Mouse (Mus musculus): ENCODE measurements around the gene Bdh2. TPM values are rescaled to one million over a fixed set of nuclear protein-coding genes. Genes with fewer than 3 reads are reported as not detected.

The Bdh2 gene
- 1 to 10 TPM; 1.7 to 1.9 TPM for total RNA-seq (2021)

- peak; percentile 73 to 80 for DNase-seq (ENCODE audit: extremely low spot score in 1 of 2, low spot score in 2 of 2)
- intact Hi-C loops (cut with DNase I): loop anchor here (10.0 kb wide), 2 partner anchors 304 to 574 kb away; no protein-coding TSS in a partner anchor
These were observed at the start of gene Bdh2 for GRCm38 (mm10) chr3:135280669-135281415. Bdh2 (plus strand) TSS chr3:135281221.

- no peak for DNase-seq (ENCODE audit: extremely low spot score in 1 of 2, low spot score in 2 of 2)
- intact Hi-C loops (cut with DNase I): no loop called here
These were observed 49.0 kb upstream of the Bdh2 start for GRCm38 (mm10) chr3:135232058-135232457.

GRCm38 (mm10) chr3:135232462-135232861, 48.6 kb upstream of the Bdh2 start:
- intact Hi-C loops (cut with DNase I): no loop called here
- DNase-seq (ENCODE audit: extremely low spot score in 1 of 2, low spot score in 2 of 2): no peak

GRCm38 (mm10) chr3:135245733-135246132, 35.3 kb upstream of the Bdh2 start:
- intact Hi-C loops (cut with DNase I): no loop called here
- DNase-seq (ENCODE audit: extremely low spot score in 1 of 2, low spot score in 2 of 2): no peak

- intact Hi-C loops (cut with DNase I): no loop called here
- DNase-seq (ENCODE audit: extremely low spot score in 1 of 2, low spot score in 2 of 2): no peak
These were observed 34.2 kb upstream of the Bdh2 start for GRCm38 (mm10) chr3:135246828-135247227.

GRCm38 (mm10) chr3:135249104-135249503, 31.9 kb upstream of the Bdh2 start:
- intact Hi-C loops (cut with DNase I): no loop called here

GRCm38 (mm10) chr3:135251825-135252224, 29.2 kb upstream of the Bdh2 start:
- intact Hi-C loops (cut with DNase I): no loop called here
- DNase-seq (ENCODE audit: extremely low spot score in 1 of 2, low spot score in 2 of 2): no peak

More at GRCm38 (mm10) chr3:135249104-135249503, 31.9 kb upstream of the Bdh2 start:
- DNase-seq (ENCODE audit: extremely low spot score in 1 of 2, low spot score in 2 of 2): no peak

- intact Hi-C loops (cut with DNase I): no loop called here
- no peak for DNase-seq (ENCODE audit: extremely low spot score in 1 of 2, low spot score in 2 of 2)
These were observed 26.2 kb upstream of the Bdh2 start for GRCm38 (mm10) chr3:135254784-135255183.

- intact Hi-C loops (cut with DNase I): no loop called here
- no peak for DNase-seq (ENCODE audit: extremely low spot score in 1 of 2, low spot score in 2 of 2)
These were observed 22.1 kb upstream of the Bdh2 start for GRCm38 (mm10) chr3:135258919-135259318.

GRCm38 (mm10) chr3:135260233-135260632, 20.8 kb upstream of the Bdh2 start:
- no peak for DNase-seq (ENCODE audit: extremely low spot score in 1 of 2, low spot score in 2 of 2)
- intact Hi-C loops (cut with DNase I): no loop called here

GRCm38 (mm10) chr3:135268616-135269015, 12.4 kb upstream of the Bdh2 start:
- intact Hi-C loops (cut with DNase I): no loop called here
- DNase-seq (ENCODE audit: extremely low spot score in 1 of 2, low spot score in 2 of 2): no peak

GRCm38 (mm10) chr3:135269391-135269990, 11.5 kb upstream of the Bdh2 start:
- DNase-seq (ENCODE audit: extremely low spot score in 1 of 2, low spot score in 2 of 2): no peak
- intact Hi-C loops (cut with DNase I): no loop called here

- intact Hi-C loops (cut with DNase I): no loop called here
- peak in 1 of 2 experiments; percentile 38 for DNase-seq (ENCODE audit: extremely low spot score in 1 of 2, low spot score in 2 of 2)
These were observed 8.4 kb upstream of the Bdh2 start for GRCm38 (mm10) chr3:135272627-135273026.

GRCm38 (mm10) chr3:135273047-135273446, 8.0 kb upstream of the Bdh2 start:
- DNase-seq (ENCODE audit: extremely low spot score in 1 of 2, low spot score in 2 of 2): no peak
- intact Hi-C loops (cut with DNase I): no loop called here

- DNase-seq (ENCODE audit: extremely low spot score in 1 of 2, low spot score in 2 of 2): no peak
- intact Hi-C loops (cut with DNase I): loop anchor here (10.0 kb wide), 2 partner anchors 305 to 575 kb away; no protein-coding TSS in a partner anchor
These were observed 861 bp upstream of the Bdh2 start for GRCm38 (mm10) chr3:135280160-135280559.

GRCm38 (mm10) chr3:135281701-135282100, 680 bp downstream of the Bdh2 start:
- intact Hi-C loops (cut with DNase I): loop anchor here (10.0 kb wide), 2 partner anchors 303 to 573 kb away; no protein-coding TSS in a partner anchor
- no peak for DNase-seq (ENCODE audit: extremely low spot score in 1 of 2, low spot score in 2 of 2)

- no peak for DNase-seq (ENCODE audit: extremely low spot score in 1 of 2, low spot score in 2 of 2)
- intact Hi-C loops (cut with DNase I): loop anchor here (10.0 kb wide), 2 partner anchors 300 to 570 kb away; no protein-coding TSS in a partner anchor
These were observed 4.2 kb downstream of the Bdh2 start for GRCm38 (mm10) chr3:135285256-135285655.

GRCm38 (mm10) chr3:135285807-135286206, 4.8 kb downstream of the Bdh2 start:
- intact Hi-C loops (cut with DNase I): loop anchor here (10.0 kb wide), 2 partner anchors 299 to 569 kb away; no protein-coding TSS in a partner anchor
- DNase-seq (ENCODE audit: extremely low spot score in 1 of 2, low spot score in 2 of 2): no peak

GRCm38 (mm10) chr3:135288138-135288750, 7.2 kb downstream of the Bdh2 start:
- DNase-seq (ENCODE audit: extremely low spot score in 1 of 2, low spot score in 2 of 2): no peak

More at GRCm38 (mm10) chr3:135288138-135288750, 7.2 kb downstream of the Bdh2 start:
- intact Hi-C loops (cut with DNase I): loop anchor here (10.0 kb wide), 2 partner anchors 297 to 567 kb away; no protein-coding TSS in a partner anchor

All from left cerebral cortex, postnatal 10 days (tissue).